Mouse (Mus musculus): ENCODE results near the gene Larp1. TPM values are rescaled to one million over a fixed set of nuclear protein-coding genes. Genes with fewer than 3 reads are reported as not detected.
"Not testable (repeated sequence)": the region's sequence is repeated elsewhere in the genome, so short reads cannot be mapped to it uniquely, and the experiment has no call there.

The Larp1 gene
- polyA plus RNA-seq, 1 experiment from 2014 or later, result 18.6 TPM

DNA sequence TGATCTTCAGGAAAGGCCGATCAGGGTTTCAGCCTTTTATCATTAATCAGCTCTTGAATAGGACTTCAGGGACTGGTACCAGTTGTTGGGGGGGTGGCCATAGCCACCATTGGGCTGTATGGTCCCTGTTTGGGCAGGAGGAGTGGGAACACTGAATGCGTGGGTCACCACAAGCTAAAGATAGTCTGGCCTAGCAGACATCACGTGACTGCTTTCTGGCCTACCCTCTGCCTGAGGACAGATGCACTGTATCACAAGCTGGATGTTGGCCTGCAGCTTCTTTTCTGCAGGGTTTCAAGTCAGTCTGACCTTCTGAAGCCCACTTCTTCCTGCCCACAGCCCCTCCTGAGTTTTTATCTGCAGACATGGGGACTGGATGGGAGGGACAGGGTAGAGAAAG, 24.8 kb downstream of the Larp1 start:
- Histone ChIP-seq H3K27ac (no peak overlapping the region), H3K36me3 (no peaks in the 10 kb centered on the region), H3K27me3 (no peaks in the 10 kb centered on the region), H3K4me2 (no peak overlapping the region), H3K9ac (no peak overlapping the region), H3K4me1 (peaks cover 22% of the 10 kb centered on the region), H3K4me3 (no peak overlapping the region), H3K9me3 (no peaks in the 10 kb centered on the region)
- 81% methylated on average over 3 of the region's 3 CpGs for WGBS
- ATAC-seq (ENCODE audit: insufficient number of reproducible peaks, low FRiP score, low TSS enrichment, low read depth), result no peak

GRCm38 (mm10) chr11:58039027-58039426, 30.2 kb downstream of the Larp1 start:
- H3K27me3 ChIP-seq, result no peaks in the 10 kb centered on the region
- no peak for ATAC-seq (ENCODE audit: insufficient number of reproducible peaks, low FRiP score, low TSS enrichment, low read depth)

DNA sequence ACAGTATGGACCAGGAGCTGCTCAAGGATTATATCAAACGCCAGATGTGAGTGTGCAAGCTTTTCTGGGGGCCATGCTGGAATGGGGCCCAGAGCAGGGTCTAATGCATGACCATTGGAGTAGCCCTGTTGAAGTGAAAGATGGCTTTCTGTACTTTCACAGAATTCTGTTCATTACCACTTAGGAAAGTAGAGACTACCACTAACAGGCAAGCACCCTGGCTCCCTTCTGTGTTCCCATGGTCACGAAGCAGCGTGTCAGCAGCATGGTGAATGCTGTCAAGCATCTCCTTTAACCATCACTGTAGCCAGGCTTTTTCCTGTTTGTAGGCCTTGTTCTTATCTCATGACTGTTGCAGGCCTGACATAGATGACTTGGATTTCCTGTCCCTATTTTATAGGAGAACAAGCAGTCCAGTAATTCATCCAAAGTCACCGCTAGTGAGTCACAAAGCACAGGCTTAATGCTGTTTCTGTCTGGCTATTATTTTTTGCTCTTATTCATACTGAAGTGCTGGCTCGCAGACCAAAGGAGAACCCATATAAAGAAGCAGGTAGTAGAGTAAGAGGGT, 34.1 kb downstream of the Larp1 start:
- H3K9ac ChIP-seq, result no peak overlapping the region
- H3K9me3 ChIP-seq, result no peaks in the 10 kb centered on the region
- no peak overlapping the region for H3K27ac ChIP-seq
- no peak overlapping the region for H3K4me3 ChIP-seq
- H3K36me3 ChIP-seq, result peaks cover 47% of the 10 kb centered on the region
- peaks cover 13% of the 10 kb centered on the region; the same call in 1 of the 2 replicates for H3K4me1 ChIP-seq
- 90% methylated on average over 5 of the region's 5 CpGs for WGBS
- H3K27me3 ChIP-seq, result no peaks in the 10 kb centered on the region
- no peak overlapping the region for H3K4me2 ChIP-seq
- ATAC-seq (ENCODE audit: insufficient number of reproducible peaks, low FRiP score, low TSS enrichment, low read depth), result no peak

More at GRCm38 (mm10) chr11:58039027-58039426, 30.2 kb downstream of the Larp1 start:
- Histone ChIP-seq H3K36me3 (peaks cover 29% of the 10 kb centered on the region), H3K9ac (no peak overlapping the region), H3K4me3 (no peak overlapping the region), H3K9me3 (no peaks in the 10 kb centered on the region), H3K4me2 (no peak overlapping the region), H3K27ac (peak overlapping the region; percentile 11; the same call in 1 of the 2 replicates), H3K4me1 (peaks cover 17% of the 10 kb centered on the region; the same call in 1 of the 2 replicates)
- 70% methylated on average over 1 of the region's 1 CpGs for WGBS

DNA sequence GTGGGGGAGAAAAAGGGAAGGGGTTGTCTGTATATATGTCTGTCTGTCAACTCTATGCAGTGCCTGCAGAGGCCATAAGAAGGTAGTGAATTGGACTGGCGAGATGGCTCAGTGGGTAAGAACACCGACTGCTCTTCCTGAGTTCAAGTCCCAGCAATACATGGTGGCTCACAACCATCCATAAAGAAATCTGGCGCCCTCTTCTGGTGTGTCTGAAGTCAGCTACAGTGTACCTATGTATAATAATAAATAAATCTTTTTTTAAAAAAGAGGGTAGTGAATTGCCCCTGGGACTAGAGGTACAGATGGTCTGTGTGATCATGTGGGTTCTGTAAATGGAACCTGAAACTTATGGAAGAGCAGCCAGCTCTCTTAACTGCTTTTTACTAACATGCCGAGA, 37.6 kb downstream of the Larp1 start:
- ATAC-seq (ENCODE audit: insufficient number of reproducible peaks, low FRiP score, low TSS enrichment, low read depth), result no peak
- Histone ChIP-seq H3K4me1 (no peaks in the 10 kb centered on the region), H3K4me3 (no peak overlapping the region), H3K27me3 (no peaks in the 10 kb centered on the region), H3K4me2 (no peak overlapping the region), H3K9me3 (no peaks in the 10 kb centered on the region), H3K27ac (no peak overlapping the region), H3K36me3 (peaks cover 78% of the 10 kb centered on the region), H3K9ac (no peak overlapping the region)
- 65% methylated on average over 4 of the region's 4 CpGs for whole genome bisulfite sequencing

DNA sequence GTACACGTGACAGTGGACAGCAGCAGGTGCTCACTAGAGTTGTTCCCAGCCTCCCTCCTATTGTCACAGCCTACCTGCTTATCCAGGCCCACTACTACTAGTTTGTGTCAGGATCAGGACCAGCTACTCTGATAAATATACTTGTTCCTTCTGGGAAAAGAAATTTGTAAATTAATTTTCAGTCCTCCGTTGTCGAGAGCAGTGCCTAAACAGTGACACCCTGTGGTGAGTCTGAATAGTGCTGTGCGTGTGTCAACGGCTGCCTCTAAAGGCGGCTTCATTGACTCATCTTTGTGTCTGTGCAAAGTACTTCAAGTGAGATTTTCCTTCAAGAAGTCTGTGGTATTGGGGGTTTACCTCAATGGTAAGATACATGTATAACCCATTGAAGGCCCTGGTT, 48.6 kb downstream of the Larp1 start:
- no peak for ATAC-seq (ENCODE audit: insufficient number of reproducible peaks, low FRiP score, low TSS enrichment, low read depth)

DNA sequence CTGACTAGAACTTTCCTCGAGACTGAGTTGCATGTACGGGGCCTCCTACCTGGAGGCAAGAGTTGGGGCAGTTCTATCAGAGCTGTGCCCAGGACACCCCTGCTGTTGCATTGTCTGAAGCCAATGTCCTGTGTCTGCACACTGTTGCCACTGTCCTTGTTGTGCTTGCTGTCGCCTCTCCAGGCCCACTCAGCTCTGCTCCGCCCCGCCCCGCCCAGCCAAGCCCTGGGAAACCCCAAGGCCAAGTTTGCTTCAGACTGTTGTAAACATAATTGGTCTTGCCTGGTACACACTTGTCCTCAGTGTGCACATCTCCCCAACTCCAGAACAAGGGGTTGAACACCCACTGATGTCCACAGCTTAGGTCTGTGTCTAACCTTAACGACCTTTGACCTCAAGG, 50.9 kb downstream of the Larp1 start:
- not testable (repeated sequence) for H3K4me2 ChIP-seq; H3K9ac ChIP-seq; H3K27ac ChIP-seq; H3K4me1 ChIP-seq; H3K27me3 ChIP-seq; H3K4me3 ChIP-seq; ATAC-seq (ENCODE audit: insufficient number of reproducible peaks, low FRiP score, low TSS enrichment, low read depth); H3K9me3 ChIP-seq
- WGBS, result 89% methylated on average over 7 of the region's 7 CpGs
- peaks cover 63% of the 10 kb centered on the region for H3K36me3 ChIP-seq

More for the DNA sequence above, 48.6 kb downstream of the Larp1 start:
- 56% methylated on average over 6 of the region's 6 CpGs for WGBS
- Histone ChIP-seq H3K9ac (no peak overlapping the region), H3K27ac (no peak overlapping the region), H3K27me3 (no peaks in the 10 kb centered on the region), H3K4me1 (no peaks in the 10 kb centered on the region), H3K4me3 (no peak overlapping the region), H3K9me3 (no peaks in the 10 kb centered on the region), H3K36me3 (peaks cover 85% of the 10 kb centered on the region), H3K4me2 (no peak overlapping the region)

GRCm38 (mm10) chr11:58061218-58061617, 52.4 kb downstream of the Larp1 start:
- ATAC-seq (ENCODE audit: insufficient number of reproducible peaks, low FRiP score, low TSS enrichment, low read depth); H3K4me2 ChIP-seq; H3K4me3 ChIP-seq; H3K9me3 ChIP-seq; H3K27ac ChIP-seq; H3K4me1 ChIP-seq; H3K9ac ChIP-seq; H3K27me3 ChIP-seq: not testable (repeated sequence)
- 77% methylated on average over 4 of the region's 4 CpGs for WGBS
- H3K36me3 ChIP-seq, result peaks cover 48% of the 10 kb centered on the region

DNA sequence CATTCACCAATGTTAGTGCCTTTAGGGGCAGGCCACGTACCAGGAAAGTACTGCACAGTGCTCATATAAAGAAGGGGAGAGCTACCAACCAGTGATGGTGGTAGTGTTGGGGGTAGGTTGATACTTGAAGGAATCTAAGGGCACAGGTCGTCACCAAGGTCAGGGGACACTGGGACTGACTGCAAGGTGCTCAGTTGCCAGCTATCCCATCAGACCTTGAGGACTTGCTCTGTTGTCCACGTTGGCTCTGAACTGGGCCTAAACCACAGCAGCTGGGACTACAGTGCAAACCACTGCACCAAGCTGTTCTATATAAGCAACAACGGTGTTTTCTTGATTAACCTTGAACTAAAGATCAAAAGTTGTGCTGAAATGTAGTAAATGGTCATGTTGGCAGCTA, 53.7 kb downstream of the Larp1 start:
- Histone ChIP-seq H3K27me3 (no peaks in the 10 kb centered on the region), H3K9me3 (no peaks in the 10 kb centered on the region), H3K36me3 (peaks cover 37% of the 10 kb centered on the region), H3K4me1 (peaks cover 3% of the 10 kb centered on the region; the same call in 1 of the 2 replicates), H3K4me3 (no peak overlapping the region), H3K4me2 (no peak overlapping the region), H3K9ac (no peak overlapping the region), H3K27ac (no peak overlapping the region)
- ATAC-seq (ENCODE audit: insufficient number of reproducible peaks, low FRiP score, low TSS enrichment, low read depth), result no peak
- WGBS, result 84% methylated on average over 4 of the region's 4 CpGs

DNA sequence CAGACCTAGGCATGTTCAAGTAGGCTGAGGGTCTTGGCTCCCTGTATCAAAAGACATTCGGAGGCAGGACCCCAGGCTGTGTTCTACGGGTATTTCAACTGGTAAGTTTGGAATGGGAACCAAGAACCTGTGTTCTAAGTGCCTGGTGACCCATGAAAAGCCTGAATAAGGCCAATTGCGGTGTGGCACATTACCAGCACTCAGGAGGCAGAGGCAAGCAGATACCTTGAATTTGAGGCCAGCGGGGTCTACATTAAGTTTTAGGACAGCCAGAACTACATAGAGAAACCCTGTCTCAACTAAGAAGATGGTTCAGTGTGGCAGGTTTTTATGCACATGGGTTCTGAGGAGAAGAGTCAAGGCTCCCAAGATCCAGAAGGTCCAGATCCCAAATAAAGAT, 56.2 kb downstream of the Larp1 start:
- no peak for ATAC-seq (ENCODE audit: insufficient number of reproducible peaks, low FRiP score, low TSS enrichment, low read depth)
- H3K36me3 ChIP-seq, result peaks cover 17% of the 10 kb centered on the region
- WGBS, result 93% methylated on average over 4 of the region's 4 CpGs
- H3K4me2 ChIP-seq, result no peak overlapping the region
- H3K4me1 ChIP-seq, result peaks cover 3% of the 10 kb centered on the region; the same call in 1 of the 2 replicates
- no peaks in the 10 kb centered on the region for H3K9me3 ChIP-seq
- H3K9ac ChIP-seq, result no peak overlapping the region
- no peak overlapping the region for H3K4me3 ChIP-seq
- no peak overlapping the region for H3K27ac ChIP-seq
- H3K27me3 ChIP-seq, result no peaks in the 10 kb centered on the region

DNA sequence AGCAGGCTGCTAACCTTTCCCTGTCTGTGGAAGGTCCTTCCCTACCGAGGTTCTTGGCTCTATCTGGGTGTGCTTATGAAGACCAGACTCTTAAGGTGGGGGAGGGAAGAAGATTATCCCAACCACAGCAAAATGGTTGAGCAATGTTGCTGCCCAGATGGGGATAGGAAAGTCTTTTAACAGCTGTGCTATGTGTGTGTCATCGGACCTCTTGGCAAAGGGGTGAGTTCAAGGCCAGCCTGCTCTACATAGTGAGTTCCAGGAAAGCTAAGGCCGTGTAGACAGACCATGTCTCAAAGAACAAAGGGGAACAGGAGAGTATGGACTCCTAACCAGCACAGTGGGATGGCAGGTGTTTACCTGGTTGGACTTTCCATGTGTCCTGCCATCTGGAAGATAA, 64.1 kb downstream of the Larp1 start:
- Histone ChIP-seq H3K27ac (no peak overlapping the region), H3K27me3 (no peaks in the 10 kb centered on the region), H3K4me3 (no peak overlapping the region), H3K9ac (no peak overlapping the region), H3K36me3 (no peaks in the 10 kb centered on the region), H3K9me3 (no peaks in the 10 kb centered on the region), H3K4me1 (no peaks in the 10 kb centered on the region), H3K4me2 (no peak overlapping the region)
- ATAC-seq (ENCODE audit: insufficient number of reproducible peaks, low FRiP score, low TSS enrichment, low read depth), result no peak
- 77% methylated on average over 3 of the region's 3 CpGs for WGBS

- H3K27me3 ChIP-seq, result no peaks in the 10 kb centered on the region
- no peaks in the 10 kb centered on the region for H3K4me1 ChIP-seq
- no peak overlapping the region for H3K4me2 ChIP-seq
- H3K4me3 ChIP-seq, result no peak overlapping the region
- no peak for ATAC-seq (ENCODE audit: insufficient number of reproducible peaks, low FRiP score, low TSS enrichment, low read depth)
- 79% methylated on average over 4 of the region's 4 CpGs for WGBS
- H3K9ac ChIP-seq, result no peak overlapping the region
- no peaks in the 10 kb centered on the region for H3K36me3 ChIP-seq
- no peak overlapping the region for H3K27ac ChIP-seq
- H3K9me3 ChIP-seq, result no peaks in the 10 kb centered on the region
Observed at GRCm38 (mm10) chr11:58077270-58077669, 68.4 kb downstream of the Larp1 start.

DNA sequence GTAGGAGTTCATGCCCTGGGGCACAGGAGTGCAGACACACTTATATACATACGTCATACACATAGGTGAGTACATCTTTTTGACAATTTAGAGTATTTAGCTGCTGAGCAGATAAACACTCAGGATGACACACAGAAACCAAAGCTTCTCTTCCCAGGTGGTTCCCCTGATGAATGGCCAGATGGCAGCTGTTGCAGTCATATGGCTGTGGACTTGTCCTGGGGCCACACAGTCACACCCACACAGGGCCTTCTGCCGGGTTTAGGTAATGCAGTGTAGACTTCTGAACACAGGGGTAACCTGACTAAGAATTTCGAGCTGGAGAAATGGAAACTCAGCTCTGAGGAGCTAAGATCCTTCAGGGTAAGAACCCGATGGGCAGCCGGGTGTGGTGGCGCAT, 72.9 kb downstream of the Larp1 start:
- 82% methylated on average over 6 of the region's 6 CpGs for WGBS
- H3K9ac ChIP-seq, result no peak overlapping the region
- no peak overlapping the region for H3K27ac ChIP-seq
- H3K4me1 ChIP-seq, result no peaks in the 10 kb centered on the region
- no peak overlapping the region for H3K4me3 ChIP-seq
- no peaks in the 10 kb centered on the region for H3K27me3 ChIP-seq
- no peak for ATAC-seq (ENCODE audit: insufficient number of reproducible peaks, low FRiP score, low TSS enrichment, low read depth)
- H3K36me3 ChIP-seq, result no peaks in the 10 kb centered on the region
- no peak overlapping the region for H3K4me2 ChIP-seq
- H3K9me3 ChIP-seq, result no peaks in the 10 kb centered on the region

DNA sequence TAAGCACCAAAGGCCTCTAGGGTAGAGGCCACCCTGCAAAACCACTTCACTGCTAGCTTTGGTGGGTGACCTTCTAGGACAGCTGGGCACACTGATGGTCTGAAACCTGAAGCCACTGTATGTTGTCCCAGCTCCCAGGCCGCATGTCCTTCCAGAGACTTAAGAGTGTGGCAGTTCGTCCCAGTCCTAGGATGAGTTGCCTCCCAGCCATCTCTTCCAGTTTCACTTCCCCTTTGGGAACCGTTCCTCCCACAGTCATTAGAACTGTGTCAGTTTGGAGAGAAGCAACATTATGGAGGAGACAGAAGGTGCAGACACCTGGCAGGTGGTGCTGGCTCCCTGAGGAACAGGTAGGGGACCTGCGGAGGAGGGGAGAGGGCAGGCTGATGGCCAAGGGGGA, 83.7 kb downstream of the Larp1 start:
- H3K27me3 ChIP-seq, result no peaks in the 10 kb centered on the region
- H3K4me1 ChIP-seq, result peaks cover 16% of the 10 kb centered on the region
- ATAC-seq (ENCODE audit: insufficient number of reproducible peaks, low FRiP score, low TSS enrichment, low read depth), result no peak
- H3K4me3 ChIP-seq, result 0 out of 2 replicates have a peak overlapping the region, but pooled peaks have one; percentile 8
- no peak overlapping the region for H3K9ac ChIP-seq
- H3K27ac ChIP-seq, result no peak overlapping the region
- H3K36me3 ChIP-seq, result no peaks in the 10 kb centered on the region
- 53% methylated on average over 4 of the region's 4 CpGs for WGBS
- no peaks in the 10 kb centered on the region for H3K9me3 ChIP-seq
- H3K4me2 ChIP-seq, result peak overlapping the region; percentile 17; the same call in 1 of the 2 replicates

Measured in limb, embryonic 15.5 days (tissue).